In genomic region chr1:61293106-61293505, GRCm38 (mm10) we compare ENCODE assay signal across 23 mouse cellular contexts.
DNase-seq lines count a peak whose midpoint lies in the region; ATAC-seq lines count a peak whose summit lies in the region.
"Had no signal": no experiment of that assay in that cellular context is flagged by ENCODE, and none has a peak within 500 bp of the region (broad histone marks: within the 10 kb centered on the region; RNA-seq: fewer than 3 reads in every experiment).

No protein-coding gene starts in this region.

- no peaks in the 10 kb centered on the region for H3K36me3 ChIP-seq in hindbrain, embryonic 14.5 days (replicated peaks; ENCODE audit: control insufficient read depth, insufficient read depth)
- no peaks in the 10 kb centered on the region for H3K36me3 ChIP-seq in hindbrain, embryonic 12.5 days
- H3K36me3 ChIP-seq in limb, embryonic 10.5 days: peaks cover 2% of the 10 kb centered on the region; the same call in 1 of the 2 replicates
- H3K36me3 ChIP-seq: embryonic facial prominence, embryonic 10.5 days; embryonic facial prominence, embryonic 12.5 days; forebrain, embryonic 15.5 days; G1E had no signal

- H3K4me2 ChIP-seq in hindbrain, embryonic 14.5 days (replicated peaks): no peak overlapping the region
- no peak overlapping the region for H3K4me2 ChIP-seq in hindbrain, embryonic 12.5 days (replicated peaks)
- H3K4me2 ChIP-seq: embryonic facial prominence, embryonic 12.5 days; forebrain, embryonic 13.5 days; forebrain, embryonic 15.5 days had no signal

- 0 out of 2 replicates have a peak overlapping the region, but pooled peaks have one; percentile 1 for H3K27ac ChIP-seq in hindbrain, embryonic 14.5 days
- H3K27ac ChIP-seq in hindbrain, embryonic 12.5 days: no peak overlapping the region
- H3K27ac ChIP-seq in limb, embryonic 10.5 days: peak overlapping the region; percentile 69
- H3K27ac ChIP-seq: embryonic facial prominence, embryonic 10.5 days; embryonic facial prominence, embryonic 12.5 days; forebrain, embryonic 13.5 days; forebrain, embryonic 15.5 days had no signal

- no peak overlapping the region for H3K9ac ChIP-seq in hindbrain, embryonic 14.5 days
- H3K9ac ChIP-seq in hindbrain, embryonic 12.5 days: no peak overlapping the region
- H3K9ac ChIP-seq: embryonic facial prominence, embryonic 12.5 days; forebrain, embryonic 13.5 days; forebrain, embryonic 15.5 days had no signal

- ATAC-seq in hindbrain, embryonic 14.5 days (ENCODE audit: low FRiP score): no peak
- no peak for ATAC-seq in hindbrain, embryonic 12.5 days (ENCODE audit: low FRiP score)
- ATAC-seq: activated CD4-positive, CD25-positive, alpha-beta regulatory T cell, adult 4 months; CD4-positive, CD25-positive, alpha-beta regulatory T cell, adult 4 months; forebrain, embryonic 13.5 days; forebrain, embryonic 15.5 days; Patski had no signal

- peak; percentile 64 for DNase-seq in heart, adult 11 months
- no peak for DNase-seq in heart, adult 8-10 months (ENCODE audit: low spot score)
- no peak for DNase-seq in hindbrain, embryonic 14.5 days (ENCODE audit: low spot score)
- DNase-seq in limb, embryonic 10.5 days (ENCODE audit: low spot score): no peak
- DNase-seq: adrenal gland, adult 8-10 months; adrenal gland, postnatal 14 days; adrenal gland, postnatal 36 days; B cell, adult 2 months; cerebellum, adult 11-12 months; cerebellum, adult 2 months; cerebellum, adult 9-10 months; cerebellum, postnatal 10 days; cerebellum, postnatal 25 days had no signal

- H3K9me3 ChIP-seq in hindbrain, embryonic 14.5 days (ENCODE audit: control insufficient read depth, low read length): no peaks in the 10 kb centered on the region
- no peaks in the 10 kb centered on the region for H3K9me3 ChIP-seq in hindbrain, embryonic 12.5 days (replicated peaks)
- H3K9me3 ChIP-seq in limb, embryonic 10.5 days (replicated peaks): no peaks in the 10 kb centered on the region
- H3K9me3 ChIP-seq: embryonic facial prominence, embryonic 10.5 days; embryonic facial prominence, embryonic 12.5 days; forebrain, embryonic 15.5 days; G1E had no signal

- H3K4me3 ChIP-seq in hindbrain, embryonic 14.5 days (replicated peaks; ENCODE audit: low read length): no peak overlapping the region
- no peak overlapping the region for H3K4me3 ChIP-seq in hindbrain, embryonic 12.5 days
- H3K4me3 ChIP-seq in limb, embryonic 10.5 days: no peak overlapping the region
- H3K4me3 ChIP-seq: embryonic facial prominence, embryonic 10.5 days; embryonic facial prominence, embryonic 12.5 days; forebrain, embryonic 13.5 days; forebrain, embryonic 15.5 days had no signal

- H3K27me3 ChIP-seq in hindbrain, embryonic 14.5 days (ENCODE audit: control insufficient read depth, insufficient read depth, low read length): no peaks in the 10 kb centered on the region
- H3K27me3 ChIP-seq in hindbrain, embryonic 12.5 days: no peaks in the 10 kb centered on the region
- no peaks in the 10 kb centered on the region for H3K27me3 ChIP-seq in limb, embryonic 10.5 days (ENCODE audit: low read depth, poor library complexity, severe bottlenecking)
- H3K27me3 ChIP-seq: CH12.LX; embryonic facial prominence, embryonic 12.5 days; forebrain, embryonic 15.5 days had no signal

- WGBS in hindbrain, embryonic 14.5 days: 59% methylated on average over 5 of the region's 5 CpGs
- 66% methylated on average over 5 of the region's 5 CpGs for WGBS in hindbrain, embryonic 12.5 days
- WGBS in limb, embryonic 10.5 days: 62% methylated on average over 5 of the region's 5 CpGs

- H3K4me1 ChIP-seq in hindbrain, embryonic 14.5 days (replicated peaks; ENCODE audit: control insufficient read depth, insufficient read depth, low read length): peaks cover 16% of the 10 kb centered on the region
- peaks cover 15% of the 10 kb centered on the region; the same call in 1 of the 2 replicates for H3K4me1 ChIP-seq in hindbrain, embryonic 12.5 days
- H3K4me1 ChIP-seq in limb, embryonic 10.5 days: peaks cover 50% of the 10 kb centered on the region
